Mouse (Mus musculus) stomach, postnatal 0 days (tissue): ENCODE results near the gene Tns3.

Experiments used
- CTCF ChIP-seq: IDR thresholded peaks from 2 replicates; pipeline ENCODE4 v1.5.1; 2016; ENCODE audit warnings: antibody characterized with exemption, low read depth, mild to moderate bottlenecking, moderate library complexity
- EP300 ChIP-seq: optimal IDR thresholded peaks from 2 replicates; pipeline ENCODE3; 2016; ENCODE audit warnings: antibody characterized with exemption

GRCm38 (mm10) chr11:8532112-8532747 lies 132.1 kb downstream of the Tns3 start:
- TF ChIP-seq CTCF = no peak
- TF ChIP-seq EP300 = no peak
